Mouse (Mus musculus): ENCODE measurements around the gene Txndc5. TPM values are rescaled to one million over a fixed set of nuclear protein-coding genes. Genes with fewer than 3 reads are reported as not detected.

The Txndc5 gene
- polyA plus RNA-seq, 1 experiment from 2014 or later: 82.2 TPM

GRCm38 (mm10) chr13:38496715-38497114, 31.9 kb downstream of the Txndc5 start:
- no peaks in the 10 kb centered on the region for H3K27me3 ChIP-seq (replicated peaks)
- H3K4me2 ChIP-seq: no peak overlapping the region
- H3K9me3 ChIP-seq: no peaks in the 10 kb centered on the region
- no peak overlapping the region for H3K27ac ChIP-seq
- H3K36me3 ChIP-seq (replicated peaks): peaks cover 15% of the 10 kb centered on the region
- H3K4me1 ChIP-seq: no peaks in the 10 kb centered on the region
- no peak overlapping the region for H3K9ac ChIP-seq
- no peak overlapping the region for H3K4me3 ChIP-seq
- ATAC-seq (replicated peaks): no peak
- WGBS: 57% methylated on average over 3 of the region's 3 CpGs

- Histone ChIP-seq H3K4me1 (0 out of 2 replicates have a peak, but pooled peaks cover 4% of the 10 kb centered on the region), H3K27me3 (replicated peaks) (no peaks in the 10 kb centered on the region), H3K4me3 (no peak overlapping the region), H3K9ac (no peak overlapping the region), H3K27ac (no peak overlapping the region), H3K9me3 (no peaks in the 10 kb centered on the region), H3K4me2 (no peak overlapping the region), H3K36me3 (replicated peaks) (no peaks in the 10 kb centered on the region)
- ATAC-seq (replicated peaks): no peak
- 89% methylated on average over 6 of the region's 6 CpGs for WGBS
Measured at GRCm38 (mm10) chr13:38486767-38487166, 41.9 kb downstream of the Txndc5 start.

- WGBS: 86% methylated on average over 5 of the region's 5 CpGs
- Histone ChIP-seq H3K4me3 (no peak overlapping the region), H3K4me2 (no peak overlapping the region), H3K36me3 (replicated peaks) (no peaks in the 10 kb centered on the region), H3K27me3 (replicated peaks) (no peaks in the 10 kb centered on the region), H3K27ac (no peak overlapping the region), H3K4me1 (0 out of 2 replicates have a peak, but pooled peaks cover 4% of the 10 kb centered on the region), H3K9ac (no peak overlapping the region), H3K9me3 (no peaks in the 10 kb centered on the region)
- no peak for ATAC-seq (replicated peaks)
Measured at GRCm38 (mm10) chr13:38484701-38485100, 43.9 kb downstream of the Txndc5 start.

DNA sequence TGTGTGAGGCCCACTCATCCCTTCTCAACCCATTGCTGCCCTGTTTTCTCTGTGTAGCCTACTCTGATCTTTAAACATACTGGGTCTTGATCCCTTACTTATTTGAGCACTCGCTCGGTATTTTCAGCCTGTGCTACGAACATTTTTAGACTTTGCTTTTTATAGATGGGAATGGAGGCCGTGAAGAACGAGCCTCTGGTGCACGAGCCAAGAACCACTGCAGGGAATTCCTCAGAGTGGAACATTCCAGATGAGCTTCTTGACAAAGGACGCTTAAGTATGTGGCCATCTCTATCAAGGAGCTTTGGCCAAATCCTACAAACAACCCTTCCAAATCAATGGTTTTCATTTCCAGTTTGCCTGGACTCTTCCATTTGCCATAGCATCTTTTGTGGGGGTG, 47.6 kb downstream of the Txndc5 start:
- 88% methylated on average over 7 of the region's 7 CpGs for WGBS
- no peak for ATAC-seq (replicated peaks)
- no peak overlapping the region for H3K4me2 ChIP-seq
- H3K9ac ChIP-seq: no peak overlapping the region
- H3K27ac ChIP-seq: no peak overlapping the region
- H3K27me3 ChIP-seq (replicated peaks): no peaks in the 10 kb centered on the region
- 0 out of 2 replicates have a peak, but pooled peaks cover 3% of the 10 kb centered on the region for H3K4me1 ChIP-seq
- H3K9me3 ChIP-seq: no peaks in the 10 kb centered on the region
- no peak overlapping the region for H3K4me3 ChIP-seq
- no peaks in the 10 kb centered on the region for H3K36me3 ChIP-seq (replicated peaks)

DNA sequence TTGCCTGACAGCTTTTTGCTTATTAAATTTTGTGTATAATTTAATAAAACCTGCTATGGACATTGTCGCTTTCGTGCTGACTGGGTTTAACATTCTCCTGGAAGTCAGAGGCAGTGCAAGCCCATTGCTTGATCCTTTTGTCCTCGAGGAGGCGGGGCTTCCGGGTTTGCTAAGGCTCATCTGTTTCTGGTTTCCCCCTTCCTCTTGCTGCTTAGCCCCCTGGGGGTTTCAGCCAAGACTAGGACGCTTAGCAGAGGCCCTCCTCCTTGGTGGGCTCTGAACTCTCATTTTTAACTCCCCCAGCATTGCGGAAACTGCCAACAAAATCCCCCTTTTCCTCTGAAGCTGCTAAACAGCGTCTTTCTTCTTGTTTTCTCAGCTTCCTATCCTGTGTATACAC, 51.7 kb downstream of the Txndc5 start:
- Histone ChIP-seq H3K36me3 (replicated peaks) (no peaks in the 10 kb centered on the region), H3K9ac (no peak overlapping the region), H3K27ac (no peak overlapping the region), H3K4me3 (no peak overlapping the region), H3K4me2 (no peak overlapping the region), H3K27me3 (replicated peaks) (no peaks in the 10 kb centered on the region), H3K4me1 (0 out of 2 replicates have a peak, but pooled peaks cover 3% of the 10 kb centered on the region), H3K9me3 (no peaks in the 10 kb centered on the region)
- ATAC-seq (replicated peaks): no peak
- 31% methylated on average over 8 of the region's 8 CpGs for WGBS

GRCm38 (mm10) chr13:38473497-38473896, 55.1 kb downstream of the Txndc5 start:
- no peaks in the 10 kb centered on the region for H3K9me3 ChIP-seq
- no peaks in the 10 kb centered on the region for H3K27me3 ChIP-seq (replicated peaks)
- 94% methylated on average over 6 of the region's 6 CpGs for WGBS
- no peaks in the 10 kb centered on the region for H3K36me3 ChIP-seq (replicated peaks)
- no peak overlapping the region for H3K27ac ChIP-seq
- H3K4me3 ChIP-seq: no peak overlapping the region
- H3K4me1 ChIP-seq: 0 out of 2 replicates have a peak, but pooled peaks cover 3% of the 10 kb centered on the region
- H3K4me2 ChIP-seq: no peak overlapping the region
- H3K9ac ChIP-seq: no peak overlapping the region
- no peak for ATAC-seq (replicated peaks)

GRCm38 (mm10) chr13:38472636-38473035, 56.0 kb downstream of the Txndc5 start:
- Histone ChIP-seq H3K4me2 (no peak overlapping the region), H3K27ac (no peak overlapping the region), H3K36me3 (replicated peaks) (no peaks in the 10 kb centered on the region), H3K27me3 (replicated peaks) (no peaks in the 10 kb centered on the region), H3K4me1 (0 out of 2 replicates have a peak, but pooled peaks cover 3% of the 10 kb centered on the region), H3K9ac (no peak overlapping the region), H3K4me3 (no peak overlapping the region), H3K9me3 (no peaks in the 10 kb centered on the region)
- no peak for ATAC-seq (replicated peaks)
- 93% methylated on average over 4 of the region's 4 CpGs for WGBS

DNA sequence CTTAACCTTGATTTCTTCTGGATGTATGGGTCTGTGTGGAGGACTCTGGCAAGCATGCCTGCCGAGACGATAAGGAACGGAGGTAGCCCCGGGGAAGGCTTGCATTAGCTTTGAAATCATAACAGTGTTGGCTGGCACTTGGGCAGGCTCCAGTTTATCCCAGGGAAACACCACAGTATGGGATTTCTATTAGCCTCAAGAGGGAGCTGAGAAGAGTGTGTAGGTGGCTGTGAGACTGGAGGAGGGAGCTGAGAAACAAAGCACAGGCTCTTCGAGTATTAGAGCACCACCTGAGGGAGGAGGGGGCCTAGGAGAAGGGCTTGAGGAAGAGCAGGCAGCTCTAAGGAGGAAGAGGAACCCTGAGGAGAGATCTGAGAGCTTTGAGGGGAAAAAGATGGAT, 57.7 kb downstream of the Txndc5 start:
- no peak overlapping the region for H3K4me3 ChIP-seq
- no peaks in the 10 kb centered on the region for H3K9me3 ChIP-seq
- no peak overlapping the region for H3K4me2 ChIP-seq
- 81% methylated on average over 5 of the region's 5 CpGs for WGBS
- H3K36me3 ChIP-seq (replicated peaks): no peaks in the 10 kb centered on the region
- H3K9ac ChIP-seq: no peak overlapping the region
- no peak overlapping the region for H3K27ac ChIP-seq
- no peaks in the 10 kb centered on the region for H3K4me1 ChIP-seq
- no peaks in the 10 kb centered on the region for H3K27me3 ChIP-seq (replicated peaks)
- ATAC-seq (replicated peaks): no peak

DNA sequence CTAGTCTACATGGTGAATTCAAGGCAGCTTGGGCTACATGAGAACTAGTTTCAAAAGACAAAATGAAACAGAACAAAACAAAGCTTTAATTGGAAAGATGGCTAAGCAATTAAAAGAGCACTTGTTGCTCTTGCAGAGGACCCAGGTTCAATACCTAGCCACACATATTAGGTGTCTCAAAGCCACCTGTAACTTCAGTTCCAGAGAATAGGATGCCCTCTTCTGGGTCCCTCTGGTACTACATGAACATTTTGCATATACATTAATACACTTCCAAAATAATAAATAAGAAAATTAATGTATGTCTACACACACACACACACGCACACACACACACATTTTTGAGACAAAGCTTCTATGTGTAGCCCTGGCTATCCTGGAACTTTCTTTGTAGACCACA, 65.2 kb downstream of the Txndc5 start:
- Histone ChIP-seq H3K27ac (no peak overlapping the region), H3K36me3 (replicated peaks) (no peaks in the 10 kb centered on the region), H3K4me2 (no peak overlapping the region), H3K27me3 (replicated peaks) (no peaks in the 10 kb centered on the region), H3K9ac (no peak overlapping the region), H3K4me1 (no peaks in the 10 kb centered on the region), H3K9me3 (no peaks in the 10 kb centered on the region), H3K4me3 (no peak overlapping the region)
- WGBS: 81% methylated on average over 1 of the region's 1 CpGs
- no peak for ATAC-seq (replicated peaks)

DNA sequence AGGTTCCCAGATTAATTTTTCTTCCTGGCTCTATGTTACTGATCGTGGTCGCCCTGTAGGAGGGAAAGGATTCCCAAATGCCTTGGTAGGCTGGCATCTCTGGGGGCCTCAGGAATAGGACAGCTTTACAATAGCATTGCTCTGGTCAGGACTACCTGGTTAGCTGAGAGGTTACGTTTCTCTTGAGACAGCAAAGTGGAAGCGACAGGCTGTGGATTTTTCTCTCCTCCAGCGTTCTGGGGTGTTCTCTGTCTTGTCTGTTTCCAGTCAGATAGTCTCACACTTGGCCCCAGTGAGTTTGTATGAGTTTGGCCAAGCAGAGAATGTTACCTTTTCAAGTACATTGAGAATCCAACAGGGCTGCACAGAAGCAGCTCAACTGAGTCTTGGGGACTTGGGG, 77.2 kb downstream of the Txndc5 start:
- H3K4me2 ChIP-seq: no peak overlapping the region
- 66% methylated on average over 5 of the region's 5 CpGs for WGBS
- no peak overlapping the region for H3K27ac ChIP-seq
- ATAC-seq (replicated peaks): no peak
- no peak overlapping the region for H3K4me3 ChIP-seq
- no peaks in the 10 kb centered on the region for H3K36me3 ChIP-seq (replicated peaks)
- no peak overlapping the region for H3K9ac ChIP-seq
- no peaks in the 10 kb centered on the region for H3K27me3 ChIP-seq (replicated peaks)
- no peaks in the 10 kb centered on the region for H3K4me1 ChIP-seq
- H3K9me3 ChIP-seq: no peaks in the 10 kb centered on the region

Other genes starting within 250 kb of the Txndc5 start
- gene Bmp6, start 183.7 kb downstream of the Txndc5 start, polyA plus RNA-seq (2015; fragmentation: Nextera tagmentation; extraction: Ambion mirVana): 3.3 and 4.2 TPM in 2 replicates
- 21.0 and 24.4 TPM in 2 replicates for gene Bloc1s5, start 106.3 kb upstream of the Txndc5 start, polyA plus RNA-seq (2015; fragmentation: Nextera tagmentation; extraction: Ambion mirVana)
- gene Eef1e1, start 130.2 kb upstream of the Txndc5 start, polyA plus RNA-seq (2015; fragmentation: Nextera tagmentation; extraction: Ambion mirVana): 106 and 107 TPM in 2 replicates

Measured in midbrain, embryonic 15.5 days (tissue).